Mouse (Mus musculus): ENCODE data around the gene Msh2. TPM values are rescaled to one million over a fixed set of nuclear protein-coding genes. Genes with fewer than 3 reads are reported as not detected.
"Not testable (repeated sequence)": the region's sequence is repeated elsewhere in the genome, so short reads cannot be mapped to it uniquely, and the experiment has no call there.

Msh2 gene
- polyA plus RNA-seq, 1 experiment from 2014 or later, result 57.9 TPM

GRCm38 (mm10) chr17:87642744-87643143, 29.4 kb upstream of the Msh2 start:
- Histone ChIP-seq H3K36me3 (ENCODE audit: control insufficient read depth, insufficient read depth, low read length) (peaks cover 9% of the 10 kb centered on the region; the same call in 1 of the 2 replicates), H3K27ac (ENCODE audit: low read depth) (no peak overlapping the region), H3K4me2 (ENCODE audit: low read length) (no peak overlapping the region), H3K4me1 (replicated peaks; ENCODE audit: control insufficient read depth, insufficient read depth, low read length) (no peaks in the 10 kb centered on the region), H3K9ac (ENCODE audit: low read length) (no peak overlapping the region), H3K9me3 (ENCODE audit: control insufficient read depth, low read length) (no peaks in the 10 kb centered on the region), H3K4me3 (ENCODE audit: low read depth, low read length) (no peak overlapping the region), H3K27me3 (replicated peaks; ENCODE audit: control insufficient read depth, insufficient read depth, low read length) (peaks cover 3% of the 10 kb centered on the region)
- WGBS, result 89% methylated on average over 8 of the region's 8 CpGs
- ATAC-seq (replicated peaks; ENCODE audit: low FRiP score, low TSS enrichment, low read depth) (no peak), DNase-seq (ENCODE audit: low spot score) (no peak)

- not testable (repeated sequence) for H3K4me1 ChIP-seq (replicated peaks; ENCODE audit: control insufficient read depth, insufficient read depth, low read length); H3K4me3 ChIP-seq (ENCODE audit: low read depth, low read length); H3K4me2 ChIP-seq (ENCODE audit: low read length); H3K27ac ChIP-seq (ENCODE audit: low read depth); H3K9me3 ChIP-seq (ENCODE audit: control insufficient read depth, low read length); H3K27me3 ChIP-seq (replicated peaks; ENCODE audit: control insufficient read depth, insufficient read depth, low read length); H3K36me3 ChIP-seq (ENCODE audit: control insufficient read depth, insufficient read depth, low read length); ATAC-seq (replicated peaks; ENCODE audit: low FRiP score, low TSS enrichment, low read depth); DNase-seq (ENCODE audit: low spot score); H3K9ac ChIP-seq (ENCODE audit: low read length)
- WGBS, result 93% methylated on average over 5 of the region's 5 CpGs
These were observed 16.5 kb upstream of the Msh2 start for GRCm38 (mm10) chr17:87655616-87656015.

- not testable (repeated sequence) for H3K4me1 ChIP-seq (replicated peaks; ENCODE audit: control insufficient read depth, insufficient read depth, low read length); H3K4me2 ChIP-seq (ENCODE audit: low read length); H3K27me3 ChIP-seq (replicated peaks; ENCODE audit: control insufficient read depth, insufficient read depth, low read length); H3K9me3 ChIP-seq (ENCODE audit: control insufficient read depth, low read length); H3K27ac ChIP-seq (ENCODE audit: low read depth); H3K9ac ChIP-seq (ENCODE audit: low read length); H3K36me3 ChIP-seq (ENCODE audit: control insufficient read depth, insufficient read depth, low read length); ATAC-seq (replicated peaks; ENCODE audit: low FRiP score, low TSS enrichment, low read depth); DNase-seq (ENCODE audit: low spot score); H3K4me3 ChIP-seq (ENCODE audit: low read depth, low read length)
- WGBS, result 87% methylated on average over 9 of the region's 9 CpGs
These were observed 10.1 kb upstream of the Msh2 start for GRCm38 (mm10) chr17:87661958-87662573.

- Histone ChIP-seq H3K4me2 (ENCODE audit: low read length) (no peak overlapping the region), H3K27me3 (replicated peaks; ENCODE audit: control insufficient read depth, insufficient read depth, low read length) (no peaks in the 10 kb centered on the region), H3K9ac (ENCODE audit: low read length) (no peak overlapping the region), H3K27ac (ENCODE audit: low read depth) (no peak overlapping the region), H3K9me3 (ENCODE audit: control insufficient read depth, low read length) (no peaks in the 10 kb centered on the region), H3K36me3 (ENCODE audit: control insufficient read depth, insufficient read depth, low read length) (no peaks in the 10 kb centered on the region), H3K4me3 (ENCODE audit: low read depth, low read length) (no peak overlapping the region), H3K4me1 (replicated peaks; ENCODE audit: control insufficient read depth, insufficient read depth, low read length) (no peaks in the 10 kb centered on the region)
- no peak for ATAC-seq (replicated peaks; ENCODE audit: low FRiP score, low TSS enrichment, low read depth)
- DNase-seq (ENCODE audit: low spot score), result no peak
These were observed 7.9 kb upstream of the Msh2 start for GRCm38 (mm10) chr17:87664238-87664637.

DNA sequence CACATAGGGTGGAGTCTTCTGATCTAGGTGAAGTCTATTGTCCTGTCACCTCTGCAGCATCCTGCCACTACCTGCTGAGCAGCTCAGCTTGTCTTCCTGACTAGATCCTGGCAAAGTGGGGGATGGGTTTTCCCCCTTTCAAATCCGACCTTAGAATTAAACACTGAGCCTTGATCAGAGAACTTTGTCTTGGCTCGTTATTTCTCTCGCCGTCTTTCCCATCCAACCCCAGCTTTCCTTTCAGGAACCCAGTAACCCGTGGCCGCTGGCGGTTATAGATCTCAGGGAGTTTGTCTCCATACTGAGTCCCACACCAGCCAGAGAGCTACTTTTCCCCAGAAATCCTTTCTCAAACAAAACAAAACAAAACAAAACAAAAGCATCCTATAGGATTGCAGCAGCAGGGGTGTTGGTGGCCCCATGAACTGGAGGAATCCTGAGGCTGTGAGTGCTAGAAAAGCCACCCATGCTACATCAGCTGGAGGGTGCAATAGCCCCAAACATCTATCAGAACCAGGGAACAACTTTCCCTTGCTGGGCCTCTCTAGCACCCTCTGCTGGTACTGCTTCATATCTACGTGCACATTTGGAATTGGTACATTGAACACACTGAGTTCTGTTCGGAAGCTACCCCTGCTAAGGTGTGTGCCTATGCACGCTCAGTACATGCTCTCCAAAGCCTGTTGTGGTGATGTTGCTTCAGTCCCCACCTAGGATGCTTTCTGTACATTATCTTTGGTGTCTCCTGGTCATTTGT, 6.9 kb upstream of the Msh2 start:
- Histone ChIP-seq H3K27ac (ENCODE audit: low read depth) (no peak overlapping the region), H3K9ac (ENCODE audit: low read length) (no peak overlapping the region), H3K4me2 (ENCODE audit: low read length) (no peak overlapping the region), H3K9me3 (ENCODE audit: control insufficient read depth, low read length) (no peaks in the 10 kb centered on the region), H3K36me3 (ENCODE audit: control insufficient read depth, insufficient read depth, low read length) (no peaks in the 10 kb centered on the region), H3K27me3 (replicated peaks; ENCODE audit: control insufficient read depth, insufficient read depth, low read length) (no peaks in the 10 kb centered on the region), H3K4me3 (ENCODE audit: low read depth, low read length) (no peak overlapping the region), H3K4me1 (replicated peaks; ENCODE audit: control insufficient read depth, insufficient read depth, low read length) (no peaks in the 10 kb centered on the region)
- peak; percentile 64 for DNase-seq (ENCODE audit: low spot score)
- WGBS, result 86% methylated on average over 10 of the region's 10 CpGs
- ATAC-seq (replicated peaks; ENCODE audit: low FRiP score, low TSS enrichment, low read depth), result no peak

- peak overlapping the region; percentile 76 for H3K27ac ChIP-seq (ENCODE audit: low read depth)
- DNase-seq (ENCODE audit: low spot score), result no peak
- no peaks in the 10 kb centered on the region for H3K27me3 ChIP-seq (replicated peaks; ENCODE audit: control insufficient read depth, insufficient read depth, low read length)
- peak; percentile 64 for ATAC-seq (replicated peaks; ENCODE audit: low FRiP score, low TSS enrichment, low read depth)
- H3K36me3 ChIP-seq (ENCODE audit: control insufficient read depth, insufficient read depth, low read length), result no peaks in the 10 kb centered on the region
- H3K4me3 ChIP-seq (ENCODE audit: low read depth, low read length), result peak overlapping the region; percentile 75
- H3K4me2 ChIP-seq (ENCODE audit: low read length), result peak overlapping the region; percentile 66
- H3K9ac ChIP-seq (ENCODE audit: low read length), result peak overlapping the region; percentile 67
- no peaks in the 10 kb centered on the region for H3K9me3 ChIP-seq (ENCODE audit: control insufficient read depth, low read length)
- peaks cover 10% of the 10 kb centered on the region for H3K4me1 ChIP-seq (replicated peaks; ENCODE audit: control insufficient read depth, insufficient read depth, low read length)
- WGBS, result under 1% methylated on average over 50 of the region's 54 CpGs
These were observed 652 bp downstream of the Msh2 start for GRCm38 (mm10) chr17:87672677-87673286.

DNA sequence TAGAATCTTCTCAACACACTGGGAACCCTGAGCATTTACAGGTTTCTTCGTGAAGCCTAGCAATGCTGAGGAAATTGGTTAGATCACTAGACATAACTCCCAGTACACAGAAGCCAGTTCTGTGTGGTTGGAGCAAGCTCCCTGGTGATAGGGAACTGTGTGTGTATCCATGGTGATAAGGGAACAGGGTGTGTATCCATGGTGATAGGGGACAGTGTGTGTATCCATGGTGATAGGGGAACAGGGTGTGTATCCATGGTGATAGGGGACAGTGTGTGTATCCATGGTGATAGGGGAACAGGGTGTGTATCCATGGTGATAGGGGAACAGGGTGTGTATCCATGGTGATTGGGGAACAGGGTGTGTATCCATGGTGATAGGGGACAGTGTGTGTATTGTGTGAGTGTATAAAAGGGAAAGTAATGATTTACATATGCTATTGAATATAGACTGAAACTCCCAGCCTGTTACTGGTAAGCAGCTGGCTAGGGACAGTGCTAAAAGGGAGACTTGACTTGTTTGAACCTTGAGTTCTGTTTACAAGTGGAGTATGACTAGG, 4.9 kb downstream of the Msh2 start:
- H3K9me3 ChIP-seq (ENCODE audit: control insufficient read depth, low read length); H3K4me2 ChIP-seq (ENCODE audit: low read length); H3K9ac ChIP-seq (ENCODE audit: low read length); ATAC-seq (replicated peaks; ENCODE audit: low FRiP score, low TSS enrichment, low read depth); H3K4me3 ChIP-seq (ENCODE audit: low read depth, low read length); H3K27ac ChIP-seq (ENCODE audit: low read depth); H3K27me3 ChIP-seq (replicated peaks; ENCODE audit: control insufficient read depth, insufficient read depth, low read length); DNase-seq (ENCODE audit: low spot score): not testable (repeated sequence)
- Histone ChIP-seq H3K4me1 (replicated peaks; ENCODE audit: control insufficient read depth, insufficient read depth, low read length) (peaks cover 10% of the 10 kb centered on the region), H3K36me3 (ENCODE audit: control insufficient read depth, insufficient read depth, low read length) (peaks cover 33% of the 10 kb centered on the region)
- WGBS, result 85% methylated on average over 1 of the region's 1 CpGs

GRCm38 (mm10) chr17:87677656-87678055, 5.5 kb downstream of the Msh2 start:
- DNase-seq (ENCODE audit: low spot score) (no peak), ATAC-seq (replicated peaks; ENCODE audit: low FRiP score, low TSS enrichment, low read depth) (no peak)
- WGBS, result 96% methylated on average over 8 of the region's 8 CpGs
- Histone ChIP-seq H3K4me3 (ENCODE audit: low read depth, low read length) (no peak overlapping the region), H3K9ac (ENCODE audit: low read length) (no peak overlapping the region), H3K4me1 (replicated peaks; ENCODE audit: control insufficient read depth, insufficient read depth, low read length) (peaks cover 10% of the 10 kb centered on the region), H3K4me2 (ENCODE audit: low read length) (no peak overlapping the region), H3K27me3 (replicated peaks; ENCODE audit: control insufficient read depth, insufficient read depth, low read length) (no peaks in the 10 kb centered on the region), H3K36me3 (ENCODE audit: control insufficient read depth, insufficient read depth, low read length) (peaks cover 40% of the 10 kb centered on the region), H3K27ac (ENCODE audit: low read depth) (no peak overlapping the region), H3K9me3 (ENCODE audit: control insufficient read depth, low read length) (no peaks in the 10 kb centered on the region)

Measured in intestine, embryonic 14.5 days (tissue).